Mouse (Mus musculus) G1E (cell line): ENCODE results near the gene Rapgef6.

Experiments
- CTCF ChIP-seq: IDR thresholded peaks from 2 replicates; pipeline ENCODE4 v1.5.1; 2012; ENCODE audit warnings: low read depth, low read length, inconsistent platforms, mixed read lengths
- GATA1 ChIP-seq: IDR thresholded peaks from 2 replicates; pipeline ENCODE4 v1.6.1; 2012; ENCODE audit warnings: borderline replicate concordance, low read length, inconsistent platforms, mixed read lengths
- GATA2 ChIP-seq: IDR thresholded peaks from 2 replicates; pipeline ENCODE4 v1.6.1; 2012; ENCODE audit warnings: low read depth, low read length, inconsistent platforms, borderline replicate concordance

GRCm38 (mm10) chr11:54679141-54679540, 156.5 kb downstream of the Rapgef6 start:
- TF ChIP-seq CTCF (no peak), GATA1 (no peak), GATA2 (no peak)
